Mouse (Mus musculus): ENCODE data around the gene Rac2. TPM values are rescaled to one million over a fixed set of nuclear protein-coding genes. Genes with fewer than 3 reads are reported as not detected.

Gene Rac2
- polyA plus RNA-seq, 1 experiment from 2014 or later, result 3.6 TPM

- Histone ChIP-seq H3K27me3 (replicated peaks; ENCODE audit: control insufficient read depth, insufficient read depth, low read length) (no peaks in the 10 kb centered on the region), H3K9ac (replicated peaks; ENCODE audit: low read depth, low read length) (peak overlapping the region; percentile 65), H3K4me1 (replicated peaks; ENCODE audit: control insufficient read depth, insufficient read depth, low read length) (peaks cover 20% of the 10 kb centered on the region), H3K4me2 (ENCODE audit: low read length) (peak overlapping the region; percentile 60), H3K4me3 (replicated peaks; ENCODE audit: low read length) (peak overlapping the region; percentile 37), H3K9me3 (ENCODE audit: control insufficient read depth, low read length) (no peaks in the 10 kb centered on the region), H3K27ac (ENCODE audit: low read length) (peak overlapping the region; percentile 67), H3K36me3 (ENCODE audit: control insufficient read depth, insufficient read depth) (no peaks in the 10 kb centered on the region)
- peak; percentile 89 for ATAC-seq
- under 1% methylated on average over 25 of the region's 25 CpGs for WGBS
Observed at GRCm38 (mm10) chr15:78531901-78532469, 40.6 kb downstream of the Rac2 start.

GRCm38 (mm10) chr15:78531451-78531720 is 41.2 kb downstream of the Rac2 start:
- no peak overlapping the region for H3K27ac ChIP-seq (ENCODE audit: low read length)
- H3K27me3 ChIP-seq (replicated peaks; ENCODE audit: control insufficient read depth, insufficient read depth, low read length), result no peaks in the 10 kb centered on the region
- peaks cover 20% of the 10 kb centered on the region for H3K4me1 ChIP-seq (replicated peaks; ENCODE audit: control insufficient read depth, insufficient read depth, low read length)
- H3K9ac ChIP-seq (replicated peaks; ENCODE audit: low read depth, low read length), result peak overlapping the region; percentile 65; the same call in 1 of the 2 replicates
- no peaks in the 10 kb centered on the region for H3K36me3 ChIP-seq (ENCODE audit: control insufficient read depth, insufficient read depth)
- H3K4me2 ChIP-seq (ENCODE audit: low read length), result peak overlapping the region; percentile 60
- H3K9me3 ChIP-seq (ENCODE audit: control insufficient read depth, low read length), result no peaks in the 10 kb centered on the region
- WGBS, result 77% methylated on average over 4 of the region's 4 CpGs
- no peak for ATAC-seq
- peak overlapping the region; percentile 37; the same call in 1 of the 2 replicates for H3K4me3 ChIP-seq (replicated peaks; ENCODE audit: low read length)

GRCm38 (mm10) chr15:78530671-78531450 is 41.7 kb downstream of the Rac2 start, which contains the start of gene C1qtnf6:
C1qtnf6 (minus strand) TSS chr15:78531416.
- Histone ChIP-seq H3K4me1 (replicated peaks; ENCODE audit: control insufficient read depth, insufficient read depth, low read length) (peaks cover 20% of the 10 kb centered on the region), H3K27me3 (replicated peaks; ENCODE audit: control insufficient read depth, insufficient read depth, low read length) (no peaks in the 10 kb centered on the region), H3K4me3 (replicated peaks; ENCODE audit: low read length) (peak within 1 kb of the TSS; percentile 37), H3K4me2 (ENCODE audit: low read length) (peak within 1 kb of the TSS; percentile 60), H3K27ac (ENCODE audit: low read length) (peak within 1 kb of the TSS; percentile 67), H3K36me3 (ENCODE audit: control insufficient read depth, insufficient read depth) (no peaks in the 10 kb centered on the region), H3K9ac (replicated peaks; ENCODE audit: low read depth, low read length) (peak within 1 kb of the TSS; percentile 65), H3K9me3 (ENCODE audit: control insufficient read depth, low read length) (no peaks in the 10 kb centered on the region)
- no peak for ATAC-seq
- 74% methylated on average over 17 of the region's 17 CpGs for WGBS

GRCm38 (mm10) chr15:78530141-78530540 is 42.4 kb downstream of the Rac2 start:
- 0 out of 2 replicates have a peak overlapping the region, but pooled peaks have one; percentile 12 for H3K27ac ChIP-seq (ENCODE audit: low read length)
- WGBS, result 80% methylated on average over 3 of the region's 3 CpGs

GRCm38 (mm10) chr15:78529428-78529990 is 43.1 kb downstream of the Rac2 start:
- no peaks in the 10 kb centered on the region for H3K9me3 ChIP-seq (ENCODE audit: control insufficient read depth, low read length)
- ATAC-seq, result peak; percentile 56
- 4% methylated on average over 15 of the region's 15 CpGs for WGBS
- H3K9ac ChIP-seq (replicated peaks; ENCODE audit: low read depth, low read length), result peak overlapping the region; percentile 70
- peaks cover 20% of the 10 kb centered on the region for H3K4me1 ChIP-seq (replicated peaks; ENCODE audit: control insufficient read depth, insufficient read depth, low read length)
- H3K36me3 ChIP-seq (ENCODE audit: control insufficient read depth, insufficient read depth), result no peaks in the 10 kb centered on the region
- no peaks in the 10 kb centered on the region for H3K27me3 ChIP-seq (replicated peaks; ENCODE audit: control insufficient read depth, insufficient read depth, low read length)
- peak overlapping the region; percentile 71; the same call in 1 of the 2 replicates for H3K27ac ChIP-seq (ENCODE audit: low read length)
- H3K4me2 ChIP-seq (ENCODE audit: low read length), result peak overlapping the region; percentile 68
- H3K4me3 ChIP-seq (replicated peaks; ENCODE audit: low read length), result peak overlapping the region; percentile 42

More at GRCm38 (mm10) chr15:78530141-78530540, 42.4 kb downstream of the Rac2 start:
- Histone ChIP-seq H3K4me1 (replicated peaks; ENCODE audit: control insufficient read depth, insufficient read depth, low read length) (peaks cover 20% of the 10 kb centered on the region), H3K36me3 (ENCODE audit: control insufficient read depth, insufficient read depth) (no peaks in the 10 kb centered on the region), H3K27me3 (replicated peaks; ENCODE audit: control insufficient read depth, insufficient read depth, low read length) (no peaks in the 10 kb centered on the region), H3K4me2 (ENCODE audit: low read length) (0 out of 2 replicates have a peak overlapping the region, but pooled peaks have one; percentile 68), H3K9me3 (ENCODE audit: control insufficient read depth, low read length) (no peaks in the 10 kb centered on the region), H3K4me3 (replicated peaks; ENCODE audit: low read length) (no peak overlapping the region), H3K9ac (replicated peaks; ENCODE audit: low read depth, low read length) (peak overlapping the region; percentile 70)
- ATAC-seq, result no peak

- no peaks in the 10 kb centered on the region for H3K9me3 ChIP-seq (ENCODE audit: control insufficient read depth, low read length)
- H3K27me3 ChIP-seq (replicated peaks; ENCODE audit: control insufficient read depth, insufficient read depth, low read length), result no peaks in the 10 kb centered on the region
- peak overlapping the region; percentile 70 for H3K9ac ChIP-seq (replicated peaks; ENCODE audit: low read depth, low read length)
- ATAC-seq, result no peak
- WGBS, result 51% methylated on average over 11 of the region's 11 CpGs
- H3K27ac ChIP-seq (ENCODE audit: low read length), result peak overlapping the region; percentile 35; the same call in 1 of the 2 replicates
- H3K36me3 ChIP-seq (ENCODE audit: control insufficient read depth, insufficient read depth), result no peaks in the 10 kb centered on the region
- H3K4me1 ChIP-seq (replicated peaks; ENCODE audit: control insufficient read depth, insufficient read depth, low read length), result peaks cover 20% of the 10 kb centered on the region
- peak overlapping the region; percentile 42 for H3K4me3 ChIP-seq (replicated peaks; ENCODE audit: low read length)
- peak overlapping the region; percentile 68 for H3K4me2 ChIP-seq (ENCODE audit: low read length)
Observed at GRCm38 (mm10) chr15:78528726-78529411, 43.7 kb downstream of the Rac2 start.

- peaks cover 20% of the 10 kb centered on the region for H3K4me1 ChIP-seq (replicated peaks; ENCODE audit: control insufficient read depth, insufficient read depth, low read length)
- H3K4me3 ChIP-seq (replicated peaks; ENCODE audit: low read length), result no peak overlapping the region
- WGBS, result 87% methylated on average over 7 of the region's 7 CpGs
- H3K27ac ChIP-seq (ENCODE audit: low read length), result no peak overlapping the region
- H3K9ac ChIP-seq (replicated peaks; ENCODE audit: low read depth, low read length), result no peak overlapping the region
- no peak for ATAC-seq
- H3K36me3 ChIP-seq (ENCODE audit: control insufficient read depth, insufficient read depth), result no peaks in the 10 kb centered on the region
- H3K4me2 ChIP-seq (ENCODE audit: low read length), result no peak overlapping the region
- H3K27me3 ChIP-seq (replicated peaks; ENCODE audit: control insufficient read depth, insufficient read depth, low read length), result no peaks in the 10 kb centered on the region
- H3K9me3 ChIP-seq (ENCODE audit: control insufficient read depth, low read length), result no peaks in the 10 kb centered on the region
Observed at GRCm38 (mm10) chr15:78527973-78528372, 44.6 kb downstream of the Rac2 start.

GRCm38 (mm10) chr15:78524163-78524562 is 48.4 kb downstream of the Rac2 start:
- 85% methylated on average over 5 of the region's 5 CpGs for WGBS
- no peak for ATAC-seq

GRCm38 (mm10) chr15:78521892-78522291 is 50.7 kb downstream of the Rac2 start:
- H3K27ac ChIP-seq (ENCODE audit: low read length), result no peak overlapping the region
- WGBS, result 86% methylated on average over 6 of the region's 6 CpGs
- H3K4me3 ChIP-seq (replicated peaks; ENCODE audit: low read length), result no peak overlapping the region
- H3K9me3 ChIP-seq (ENCODE audit: control insufficient read depth, low read length), result no peaks in the 10 kb centered on the region
- H3K36me3 ChIP-seq (ENCODE audit: control insufficient read depth, insufficient read depth), result no peaks in the 10 kb centered on the region
- no peak overlapping the region for H3K4me2 ChIP-seq (ENCODE audit: low read length)
- H3K27me3 ChIP-seq (replicated peaks; ENCODE audit: control insufficient read depth, insufficient read depth, low read length), result no peaks in the 10 kb centered on the region
- no peaks in the 10 kb centered on the region for H3K4me1 ChIP-seq (replicated peaks; ENCODE audit: control insufficient read depth, insufficient read depth, low read length)
- H3K9ac ChIP-seq (replicated peaks; ENCODE audit: low read depth, low read length), result no peak overlapping the region
- ATAC-seq, result no peak

More at GRCm38 (mm10) chr15:78524163-78524562, 48.4 kb downstream of the Rac2 start:
- no peak overlapping the region for H3K27ac ChIP-seq (ENCODE audit: low read length)
- H3K4me3 ChIP-seq (replicated peaks; ENCODE audit: low read length), result no peak overlapping the region
- H3K9me3 ChIP-seq (ENCODE audit: control insufficient read depth, low read length), result no peaks in the 10 kb centered on the region
- no peaks in the 10 kb centered on the region for H3K27me3 ChIP-seq (replicated peaks; ENCODE audit: control insufficient read depth, insufficient read depth, low read length)
- H3K4me2 ChIP-seq (ENCODE audit: low read length), result no peak overlapping the region
- peaks cover 5% of the 10 kb centered on the region for H3K4me1 ChIP-seq (replicated peaks; ENCODE audit: control insufficient read depth, insufficient read depth, low read length)
- H3K36me3 ChIP-seq (ENCODE audit: control insufficient read depth, insufficient read depth), result no peaks in the 10 kb centered on the region
- no peak overlapping the region for H3K9ac ChIP-seq (replicated peaks; ENCODE audit: low read depth, low read length)
